Mouse (Mus musculus): ENCODE data around the gene Tnfsf10.
A peak's percentile ranks its signal among the peaks of the same experiment; 100 is the strongest.

Tnfsf10 gene

GRCm38 (mm10) chr3:27306815-27307214 is 10.0 kb upstream of the Tnfsf10 start:
- DNase-seq (ENCODE audit: low read depth): no peak

DNA sequence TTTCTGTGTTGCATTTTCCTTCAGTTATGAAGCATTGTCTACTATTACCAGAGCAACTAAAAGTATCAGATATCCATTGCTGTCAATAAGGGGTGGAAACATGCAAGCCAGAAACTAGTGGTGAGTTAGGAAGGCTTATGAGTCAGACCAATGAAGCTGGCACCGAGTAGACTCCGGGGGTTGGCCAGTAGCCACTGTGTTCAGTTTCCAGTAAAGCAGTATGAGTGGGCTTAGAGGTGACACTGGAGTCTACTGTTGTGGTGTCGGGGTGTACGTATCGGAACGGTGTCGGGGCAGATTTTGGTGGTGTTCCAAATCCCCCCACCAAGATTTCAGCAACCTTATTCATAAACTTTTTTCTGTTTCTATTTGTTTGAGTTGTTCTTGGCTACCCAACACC is 5.9 kb upstream of the Tnfsf10 start:
- peak; percentile 43 for DNase-seq (ENCODE audit: low read depth)

DNA sequence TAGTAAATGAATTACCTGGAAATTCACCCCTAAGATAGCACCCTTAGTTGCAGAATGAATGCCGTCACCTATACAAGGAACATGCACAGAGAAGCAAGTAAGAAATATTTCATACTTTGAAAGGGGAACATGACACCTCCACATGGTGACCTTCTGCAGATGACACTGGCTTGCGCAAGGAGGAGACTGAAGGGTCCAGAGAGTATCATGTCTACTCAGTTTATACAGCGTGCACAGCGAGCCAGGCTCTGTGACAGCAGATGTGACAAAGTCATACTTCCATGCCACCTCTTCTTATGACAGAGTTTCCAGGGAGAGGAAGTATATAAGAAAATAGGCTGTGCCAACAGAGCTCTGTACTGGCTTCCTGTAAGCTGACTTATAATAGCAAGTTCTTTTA is 5.4 kb upstream of the Tnfsf10 start:
- DNase-seq (ENCODE audit: low read depth): no peak

- DNase-seq (ENCODE audit: low read depth): peak; percentile 25
Observed at GRCm38 (mm10) chr3:27314506-27315164, 2.2 kb upstream of the Tnfsf10 start.

DNA sequence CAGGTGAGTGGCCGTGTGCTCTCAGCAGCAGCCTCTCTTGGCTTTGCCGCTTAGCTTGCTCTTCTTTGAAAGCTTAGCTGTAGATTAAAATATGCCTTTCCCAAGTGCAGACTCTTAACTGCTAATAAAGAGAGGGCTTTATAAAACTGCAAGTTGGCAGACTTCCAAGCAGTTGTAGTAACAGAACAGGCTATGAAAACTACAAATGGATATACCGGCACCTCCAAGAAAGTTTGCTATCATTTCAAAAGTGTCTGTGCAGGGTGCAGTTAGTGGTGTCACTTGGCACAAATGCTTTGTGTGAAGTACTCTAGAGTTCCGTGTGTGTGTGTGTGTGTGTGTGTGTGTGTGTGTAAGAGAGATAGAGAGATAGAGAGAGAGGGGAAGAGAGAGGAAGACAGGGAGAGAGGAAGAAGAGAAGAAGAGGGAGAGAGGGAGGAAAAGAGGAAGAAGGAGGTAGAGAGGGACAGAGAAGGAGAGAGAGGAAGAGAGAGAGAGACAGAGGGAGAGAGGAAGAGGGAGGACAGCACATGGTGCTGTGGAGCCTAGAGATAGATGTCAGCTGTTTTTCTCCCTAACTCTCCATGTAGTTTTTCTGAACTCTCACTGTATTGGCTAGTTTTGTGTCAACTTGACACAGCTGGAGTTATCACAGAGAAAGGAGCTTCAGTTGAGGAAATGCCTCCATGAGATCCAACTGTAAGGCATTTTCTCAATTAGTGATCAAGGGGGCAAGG is 628 bp downstream of the Tnfsf10 start:
- DNase-seq (ENCODE audit: low read depth): no peak

DNA sequence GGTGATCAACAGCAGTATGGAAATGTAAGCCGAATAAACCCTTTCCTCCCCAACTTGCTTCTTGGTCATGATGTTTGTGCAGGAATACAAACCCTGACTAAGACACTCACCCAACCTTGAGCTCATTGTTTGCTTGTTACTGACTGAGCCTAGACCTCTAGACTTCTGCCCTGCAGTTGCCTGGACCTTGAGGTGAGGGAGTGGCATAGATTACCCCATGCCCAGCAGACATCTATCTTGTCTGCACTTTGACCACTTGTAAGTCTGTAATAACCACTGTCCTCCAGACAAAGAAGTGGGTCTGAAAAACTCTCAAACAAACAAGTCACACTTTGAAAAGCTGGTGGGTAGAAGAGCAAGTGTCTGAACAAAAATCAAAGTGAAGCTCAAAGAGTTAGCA is 2.8 kb downstream of the Tnfsf10 start:
- no peak for DNase-seq (ENCODE audit: low read depth)

DNA sequence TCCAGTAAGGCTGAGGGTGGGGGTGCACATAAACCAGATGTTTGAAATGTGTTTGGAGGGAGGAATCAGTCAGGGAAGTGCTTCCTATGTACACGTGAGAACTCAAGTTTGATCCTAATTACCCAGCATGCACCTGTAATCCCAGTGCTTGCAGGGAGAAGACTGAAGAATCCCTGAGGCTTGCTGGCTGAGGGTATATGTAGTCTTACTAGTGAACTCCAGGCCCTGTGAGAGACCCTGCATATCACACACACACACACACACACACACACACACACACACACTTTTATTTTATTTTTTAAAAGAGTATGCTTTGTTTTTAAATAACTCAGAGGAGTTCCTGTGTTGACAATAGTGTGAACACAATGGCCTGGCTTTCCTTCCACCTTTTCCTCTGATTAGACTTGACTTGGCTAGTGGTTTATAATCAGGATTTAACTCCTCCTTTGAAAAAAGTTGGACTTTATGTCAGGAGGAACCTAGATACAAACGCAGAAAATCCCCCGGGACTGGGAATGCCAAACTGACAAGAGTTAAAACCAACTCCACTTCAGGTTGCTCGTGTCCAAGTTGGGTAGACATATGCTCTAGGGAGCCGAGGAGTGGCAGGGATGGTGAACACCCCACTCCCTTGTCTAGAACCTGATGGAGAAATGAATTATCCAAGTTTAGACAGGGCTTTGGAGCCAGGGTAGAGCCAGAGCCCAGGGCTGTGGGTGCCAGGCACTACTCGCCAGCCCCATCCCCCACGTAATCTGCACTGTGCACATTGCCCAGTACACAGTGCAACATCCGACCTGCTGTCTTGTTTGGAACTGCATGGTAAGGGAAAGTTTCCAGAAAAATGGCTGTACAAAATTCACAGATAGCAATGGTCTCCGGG is 4.0 kb downstream of the Tnfsf10 start:
- no peak for DNase-seq (ENCODE audit: low read depth)

- DNase-seq (ENCODE audit: low read depth): no peak
Observed at GRCm38 (mm10) chr3:27322591-27322990, 5.8 kb downstream of the Tnfsf10 start.

GRCm38 (mm10) chr3:27323551-27323950 is 6.7 kb downstream of the Tnfsf10 start:
- DNase-seq (ENCODE audit: low read depth): no peak

DNA sequence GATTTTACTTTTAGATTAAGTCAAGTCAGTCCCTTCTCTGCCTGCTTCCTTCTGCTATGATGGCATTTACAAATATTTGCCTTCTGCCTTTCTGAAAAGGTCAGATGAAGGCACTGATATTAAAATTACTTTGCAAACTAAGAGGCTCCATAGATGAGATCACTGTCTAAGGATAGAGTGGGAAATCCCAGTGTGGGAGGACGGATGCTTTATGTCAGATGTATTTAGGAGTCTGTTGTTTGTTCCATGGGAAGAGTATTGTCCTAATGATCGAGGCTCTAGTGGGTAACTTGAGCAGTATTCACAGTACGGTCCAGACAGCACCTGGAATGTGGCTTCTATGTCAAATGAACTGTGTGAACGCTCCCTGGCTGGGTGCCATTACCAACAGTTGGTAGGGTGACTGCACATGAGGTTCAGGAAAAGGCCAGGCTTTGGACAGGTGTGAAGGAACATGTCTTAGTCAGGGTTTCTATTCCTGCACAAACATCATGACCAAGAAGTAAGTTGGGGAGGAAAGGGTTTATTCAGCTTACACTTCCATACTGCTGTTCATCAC is 9.9 kb downstream of the Tnfsf10 start:
- DNase-seq (ENCODE audit: low read depth): no peak

DNA sequence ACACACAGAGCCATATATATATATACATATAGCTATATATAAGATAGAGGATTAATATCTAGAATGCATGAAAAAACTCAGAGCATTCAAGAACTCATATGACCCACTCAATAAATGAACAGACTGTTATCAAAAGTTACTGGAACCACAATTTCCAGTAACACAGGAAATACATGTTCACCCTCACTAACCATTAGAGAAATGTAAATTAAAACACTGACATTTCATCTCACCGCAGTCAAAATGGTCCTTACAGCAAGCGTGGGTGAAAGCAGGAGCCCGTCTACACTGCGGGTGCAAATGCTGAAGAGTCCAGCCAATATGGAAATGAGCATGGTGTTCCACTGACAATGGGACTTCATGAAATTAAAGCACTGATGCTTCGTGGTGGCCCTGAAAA is 13.9 kb downstream of the Tnfsf10 start:
- no peak for DNase-seq (ENCODE audit: low read depth)

- DNase-seq (ENCODE audit: low read depth): peak; percentile 82
Observed at GRCm38 (mm10) chr3:27338437-27338836, 21.6 kb downstream of the Tnfsf10 start.

- DNase-seq (ENCODE audit: low read depth): no peak
Observed at GRCm38 (mm10) chr3:27338887-27339286, 22.1 kb downstream of the Tnfsf10 start.

- DNase-seq (ENCODE audit: low read depth): no peak
Observed at GRCm38 (mm10) chr3:27340757-27341156, 23.9 kb downstream of the Tnfsf10 start.

- DNase-seq (ENCODE audit: low read depth): no peak
Observed at GRCm38 (mm10) chr3:27342462-27342861, 25.6 kb downstream of the Tnfsf10 start.

DNA sequence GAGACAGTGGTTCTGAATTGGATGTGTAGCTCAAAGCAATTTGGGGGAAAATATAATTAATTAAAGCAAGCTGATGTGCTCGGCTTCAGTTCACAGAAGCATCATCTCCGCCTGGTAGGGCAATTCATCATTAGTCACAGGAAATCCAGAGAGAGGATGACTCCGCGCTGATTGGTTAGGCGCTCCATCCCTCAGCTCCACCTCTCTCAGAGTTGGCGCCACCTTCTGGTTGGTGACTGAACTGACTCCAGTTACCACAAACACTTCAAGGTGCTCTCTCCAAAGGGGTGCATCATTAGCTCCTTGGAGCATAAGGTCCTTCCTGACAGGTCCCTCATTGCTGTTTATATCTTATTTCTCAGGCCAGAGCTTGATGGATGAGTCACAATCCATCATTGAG is 28.7 kb downstream of the Tnfsf10 start:
- DNase-seq (ENCODE audit: low read depth): peak; percentile 88

DNA sequence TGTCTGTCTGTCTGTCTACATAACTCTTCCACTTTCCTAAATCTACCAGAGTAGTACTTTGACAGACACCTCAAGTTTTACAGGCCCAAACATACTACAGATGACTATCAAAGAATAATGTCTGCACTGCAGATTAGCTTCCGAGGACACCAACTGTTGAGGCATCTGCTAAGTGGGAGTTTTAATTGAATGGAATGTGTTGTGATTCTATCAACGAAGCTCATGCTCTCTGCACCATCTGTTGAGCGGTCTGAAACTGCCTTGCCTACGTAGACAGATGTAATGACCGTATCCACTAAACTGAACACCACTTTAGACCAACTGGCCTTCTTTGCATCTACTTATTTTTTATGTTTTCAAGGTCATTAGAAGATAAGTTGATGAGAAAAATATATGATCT is 31.6 kb downstream of the Tnfsf10 start:
- no peak for DNase-seq (ENCODE audit: low read depth)

- DNase-seq (ENCODE audit: low read depth): peak; percentile 28
Observed at GRCm38 (mm10) chr3:27351105-27351504, 34.3 kb downstream of the Tnfsf10 start.

DNA sequence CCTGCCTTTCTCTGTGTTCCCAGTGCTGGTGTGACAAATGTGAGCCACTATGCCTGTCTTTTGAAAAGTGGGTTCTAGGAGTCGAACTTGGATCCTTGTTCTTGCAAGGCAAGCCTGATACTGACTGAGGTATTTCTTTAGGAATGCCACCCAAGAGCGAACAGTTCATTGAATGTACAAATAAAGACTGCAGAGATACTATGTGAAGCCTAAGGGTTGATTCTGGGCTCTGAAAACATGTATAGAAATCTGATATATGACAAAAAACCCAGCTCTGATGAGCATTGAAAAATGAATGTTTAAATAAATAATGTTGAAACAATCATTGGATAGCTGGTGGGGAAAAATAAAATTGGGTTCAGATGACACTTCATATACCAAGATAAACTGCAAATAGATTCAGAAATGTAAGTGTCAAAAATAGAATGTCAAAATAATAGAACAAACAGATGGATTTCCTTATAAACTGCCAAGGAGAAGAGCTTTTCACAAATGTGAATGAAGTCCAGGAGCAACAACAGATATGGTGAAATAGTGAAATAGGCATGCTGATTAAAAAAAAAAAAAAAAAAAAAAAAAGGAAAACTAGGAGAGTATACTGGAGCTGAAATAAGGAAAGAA is 42.4 kb downstream of the Tnfsf10 start:
- no peak for DNase-seq (ENCODE audit: low read depth)

- peak; percentile 43 for DNase-seq (ENCODE audit: low read depth)
Observed at GRCm38 (mm10) chr3:27370125-27370524, 53.3 kb downstream of the Tnfsf10 start.

- no peak for DNase-seq (ENCODE audit: low read depth)
Observed at GRCm38 (mm10) chr3:27370582-27371275, 53.9 kb downstream of the Tnfsf10 start.

DNA sequence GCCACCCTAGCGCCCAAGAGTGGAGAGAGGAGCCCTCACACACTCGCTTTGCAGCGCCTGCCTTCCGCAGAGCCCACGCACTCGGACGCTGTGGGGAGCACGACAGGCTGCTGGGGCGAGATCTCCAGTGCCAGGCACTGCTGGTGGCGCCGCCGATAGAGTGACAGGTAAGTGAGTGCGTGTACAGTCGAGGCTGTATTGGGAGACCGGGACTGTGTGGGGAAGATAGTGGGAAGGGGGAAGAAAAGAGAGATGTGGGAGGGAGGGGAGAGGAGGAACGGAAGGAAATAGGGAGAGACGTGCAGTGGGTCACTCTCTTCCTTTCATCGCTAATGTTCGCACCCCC is 54.4 kb downstream of the Tnfsf10 start, which contains the start of gene Ghsr:
Ghsr (plus strand) TSS at position 76 of the 346 bp plus-strand sequence.
- no peak for DNase-seq (ENCODE audit: low read depth)
